Mouse (Mus musculus): Measurements from ENCODE around the gene Fbxo41. TPM values are rescaled to one million over a fixed set of nuclear protein-coding genes. Genes with fewer than 3 reads are reported as not detected.
"Not testable (repeated sequence)": the region's sequence is repeated elsewhere in the genome, so short reads cannot be mapped to it uniquely, and the experiment has no call there.

The Fbxo41 gene
- polyA plus RNA-seq, 1 experiment: 0.20 TPM

DNA sequence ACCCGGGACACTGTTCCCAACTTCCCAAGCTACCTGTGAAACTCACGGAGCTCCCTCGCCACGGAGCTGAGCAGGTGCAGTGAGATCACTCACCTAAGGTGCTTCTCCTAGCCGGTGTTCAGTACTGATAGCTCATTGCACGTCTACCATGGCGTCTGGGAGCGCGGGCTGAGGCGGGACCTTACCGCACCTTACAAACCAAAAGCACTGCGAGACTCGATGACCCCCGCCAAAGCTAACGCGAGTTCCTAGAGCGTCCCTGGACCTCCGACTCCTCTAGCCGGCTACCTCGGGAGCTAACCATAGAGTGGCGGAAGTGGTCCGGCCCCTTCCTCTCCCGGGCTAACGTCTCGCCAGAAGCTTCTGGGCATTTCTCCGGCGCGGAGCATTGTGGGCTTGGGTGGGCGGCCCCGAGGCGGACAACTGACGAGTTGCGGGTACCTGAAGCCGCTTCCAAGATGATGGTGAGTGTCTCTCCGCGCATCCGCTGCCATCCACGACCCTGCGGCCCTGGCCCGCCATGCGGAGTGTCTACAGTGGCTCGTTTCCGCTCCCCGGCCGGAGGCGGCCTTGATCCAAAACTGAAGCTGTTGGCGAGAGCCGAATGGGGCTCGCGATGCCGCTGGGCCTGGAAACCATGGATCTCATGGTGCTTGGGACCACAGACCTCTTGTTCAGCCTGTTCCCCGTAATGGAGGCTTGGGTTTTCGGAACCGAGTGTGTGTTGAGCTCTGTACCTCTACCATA is 51.0 kb downstream of the Fbxo41 start, which contains the start of gene Pradc1:
Gene Pradc1, minus strand, starts transcription at position 307 of the 747 bp plus-strand sequence.
- DNase-seq (ENCODE audit: low read depth, low spot score): peak; percentile 85
- under 1% methylated on average over 54 of the region's 54 CpGs for WGBS

DNA sequence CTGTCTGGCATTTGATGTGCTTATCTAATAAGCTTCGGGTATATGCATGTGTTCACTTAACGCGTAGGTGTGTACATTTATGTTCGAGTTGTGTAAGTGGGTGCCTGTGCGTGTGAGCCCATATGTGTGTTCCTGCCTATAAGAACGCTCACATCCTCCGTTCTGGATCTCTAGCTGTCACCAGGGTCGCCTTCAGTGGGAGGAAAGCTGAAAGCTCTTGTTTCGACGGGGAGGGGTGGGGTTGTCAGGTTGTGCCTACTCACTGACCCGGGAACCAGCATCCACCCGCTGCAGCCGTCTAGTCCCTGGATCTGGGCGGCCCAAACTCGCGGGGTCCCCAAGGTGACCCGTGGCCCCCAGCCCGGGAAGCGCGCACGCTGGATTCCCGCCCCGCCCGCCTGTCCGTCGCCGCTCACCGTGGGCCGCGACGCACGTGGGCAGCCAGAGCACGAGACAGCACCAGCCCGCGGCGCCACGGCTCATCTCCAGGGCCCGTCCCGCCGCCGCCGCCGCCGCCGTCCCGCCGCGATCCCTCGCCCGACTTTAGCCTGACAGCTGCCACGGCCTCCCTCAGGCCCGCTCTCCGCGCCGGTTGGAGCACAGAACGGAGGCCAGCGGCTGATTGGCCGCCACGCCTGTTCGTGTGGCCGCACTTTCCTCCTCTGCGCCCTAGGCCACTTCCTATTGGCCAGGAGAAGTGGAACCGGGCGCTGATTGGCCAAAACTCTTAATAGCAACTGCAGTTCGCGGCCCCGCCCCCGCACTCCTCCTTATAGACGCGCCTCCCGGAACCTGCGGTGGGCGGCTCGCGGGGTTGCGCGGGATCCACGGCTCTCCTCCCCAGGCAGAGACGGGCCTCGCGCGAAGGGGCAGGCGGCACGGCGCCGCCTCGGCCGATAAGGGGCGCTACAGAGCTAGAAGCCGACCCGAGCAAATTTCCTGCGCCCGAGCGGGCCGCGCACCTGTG is 51.8 kb downstream of the Fbxo41 start, which contains the start of gene Cct7:
Gene Cct7, plus strand, starts transcription at position 818 of the 967 bp plus-strand sequence.
- 1% methylated on average over 96 of the region's 96 CpGs for WGBS
- peak; percentile 98 for DNase-seq (ENCODE audit: low read depth, low spot score)

DNA sequence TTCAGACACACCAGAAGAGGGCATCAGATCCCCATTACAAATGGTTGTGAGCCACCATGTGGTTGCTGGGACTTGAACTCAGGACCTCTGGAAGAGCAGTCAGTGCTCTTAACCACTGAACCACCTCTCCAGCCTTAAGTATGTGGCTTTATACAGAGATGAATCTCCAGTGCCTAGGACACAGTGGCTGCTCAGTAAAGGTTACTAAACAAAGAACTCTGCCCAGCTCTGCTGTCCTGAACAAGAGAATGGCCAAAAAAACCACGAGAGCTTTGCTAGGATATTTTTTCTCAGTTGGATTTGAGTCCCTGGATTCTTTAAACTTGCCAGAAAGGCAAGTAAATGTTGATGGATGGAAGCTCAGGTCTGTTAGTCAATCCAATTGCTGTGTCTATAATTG is 52.7 kb downstream of the Fbxo41 start:
- WGBS: 58% methylated on average over 1 of the region's 1 CpGs
- DNase-seq (ENCODE audit: low read depth, low spot score): not testable (repeated sequence)

DNA sequence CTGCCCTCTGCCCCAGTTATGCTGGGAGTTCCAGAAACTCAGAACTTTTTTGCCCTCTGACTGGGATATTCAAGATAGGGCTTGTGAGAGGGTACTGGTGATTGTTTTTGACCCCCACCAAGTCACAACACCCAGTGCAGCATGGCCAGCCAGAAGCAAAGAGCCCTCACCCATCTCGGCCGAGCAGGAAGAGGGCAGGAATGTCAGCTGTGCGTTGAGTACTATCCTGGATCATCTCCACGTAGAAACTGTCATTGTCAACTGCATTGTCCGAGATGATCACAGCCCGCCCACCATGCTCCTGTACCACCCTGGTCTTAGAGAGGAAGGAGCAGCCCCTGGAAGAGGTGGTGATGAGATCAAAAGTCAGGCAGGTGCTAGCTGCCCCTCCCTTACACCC is 55.4 kb downstream of the Fbxo41 start:
- DNase-seq (ENCODE audit: low read depth, low spot score): no peak
- 82% methylated on average over 6 of the region's 6 CpGs for WGBS

DNA sequence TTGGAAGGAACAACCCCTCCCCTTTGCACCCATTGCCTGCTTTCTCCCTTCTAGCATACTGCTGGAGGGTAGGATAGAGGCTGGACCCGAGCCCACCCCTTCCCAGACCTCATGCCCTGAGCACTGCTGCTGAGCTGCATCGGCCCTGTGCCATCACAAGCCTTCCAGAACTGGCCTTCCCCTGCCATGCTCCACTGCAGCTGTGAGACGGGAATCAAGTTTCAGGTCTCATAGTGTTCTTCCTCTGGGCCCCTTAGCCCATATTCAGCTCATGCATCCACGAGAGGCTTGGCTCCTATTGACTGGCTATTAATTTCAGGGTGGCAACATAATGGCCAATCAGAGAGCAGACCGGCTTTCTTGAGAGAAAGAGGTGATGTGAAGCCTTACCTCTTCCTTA is 57.5 kb downstream of the Fbxo41 start:
- DNase-seq (ENCODE audit: low read depth, low spot score): no peak
- WGBS: 88% methylated on average over 5 of the region's 5 CpGs

DNA sequence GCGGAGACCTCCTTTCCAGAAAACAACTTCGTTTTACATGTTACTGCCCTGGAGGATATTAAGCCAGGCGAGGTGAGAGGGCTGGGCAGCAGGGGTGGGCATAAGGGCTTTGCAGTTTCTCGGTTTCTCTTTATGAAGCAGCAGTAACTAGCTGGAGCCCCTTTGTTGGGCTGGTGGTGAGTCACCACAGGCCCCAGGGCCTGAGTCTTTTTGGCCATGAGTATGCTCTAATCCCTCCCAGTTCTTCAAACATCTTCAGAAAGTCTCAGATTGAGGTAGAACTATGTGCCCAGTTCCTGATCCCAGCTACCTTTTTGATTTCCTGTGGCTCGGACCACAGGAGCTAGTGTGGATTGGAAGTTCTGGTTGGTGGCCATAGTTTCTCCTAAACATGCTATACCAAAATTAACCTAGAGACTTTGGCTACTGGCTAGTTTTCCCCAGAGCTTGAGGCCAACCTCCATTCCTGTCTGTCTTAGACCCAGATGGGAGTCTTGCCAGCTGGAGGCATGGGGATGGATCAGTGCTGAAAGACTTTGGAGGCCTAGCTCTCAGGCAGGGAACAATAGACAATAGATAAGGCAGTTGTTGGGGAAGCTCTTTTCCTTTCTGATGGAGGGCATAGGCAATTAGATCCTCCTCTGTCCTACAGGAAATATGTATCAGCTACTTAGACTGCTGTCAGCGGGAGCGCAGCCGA is 58.4 kb downstream of the Fbxo41 start:
- DNase-seq (ENCODE audit: low read depth, low spot score): no peak
- 90% methylated on average over 8 of the region's 8 CpGs for WGBS

DNA sequence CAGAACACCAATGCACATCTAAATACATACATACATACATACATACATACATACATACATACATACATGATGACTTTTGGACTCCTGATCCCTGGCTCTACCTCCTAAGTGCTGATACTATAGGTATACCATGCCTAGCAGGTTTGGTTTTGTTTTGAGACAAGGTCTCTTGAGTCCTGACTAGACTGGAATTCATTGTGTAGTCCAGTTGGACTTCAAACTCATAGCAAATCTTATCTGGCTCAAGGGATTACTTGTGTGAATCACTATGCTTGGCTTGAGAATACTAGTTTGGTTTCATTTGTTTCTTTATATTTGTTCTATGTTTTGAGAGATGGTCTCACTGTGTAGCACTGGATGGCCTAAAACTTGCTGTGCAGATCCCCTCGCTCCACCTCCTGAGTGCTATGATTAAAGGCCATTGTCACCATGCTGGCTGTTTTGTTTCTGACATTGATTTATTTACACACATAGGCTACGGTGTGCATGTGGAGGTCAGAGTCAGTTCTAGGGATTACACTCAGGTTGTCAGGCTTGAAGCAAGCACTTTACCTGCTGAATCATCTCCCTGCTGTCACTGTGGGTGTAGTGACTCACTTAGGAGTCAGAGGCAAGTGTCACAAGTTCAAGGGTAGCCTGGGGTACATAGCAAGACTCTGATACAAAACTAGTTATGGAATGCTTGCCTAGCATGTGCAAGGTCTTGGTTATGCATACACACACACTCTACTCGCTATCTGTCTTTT is 59.1 kb downstream of the Fbxo41 start:
- DNase-seq (ENCODE audit: low read depth, low spot score): no peak
- WGBS: 80% methylated on average over 3 of the region's 3 CpGs

DNA sequence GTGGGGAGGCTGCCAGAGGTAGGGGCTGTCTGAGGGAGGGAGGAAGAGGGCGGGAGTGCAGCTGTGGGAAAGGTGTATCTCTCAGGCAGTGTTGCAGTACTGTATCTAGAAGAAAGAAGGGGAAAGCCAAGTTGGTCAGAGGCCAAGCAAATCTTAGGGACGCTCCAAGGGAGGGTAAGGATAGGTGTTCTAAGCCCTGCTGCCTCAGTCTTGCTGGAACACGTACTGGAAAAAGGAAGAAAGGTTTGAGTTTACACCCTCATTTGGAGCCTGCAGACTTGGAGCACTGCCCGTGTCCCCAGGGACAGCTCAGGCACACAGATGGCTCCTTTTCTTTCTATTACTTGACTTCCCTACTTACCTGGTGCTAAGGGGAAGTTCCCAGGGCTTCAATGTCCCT is 61.7 kb downstream of the Fbxo41 start:
- no peak for DNase-seq (ENCODE audit: low read depth, low spot score)
- WGBS: 79% methylated on average over 4 of the region's 4 CpGs

DNA sequence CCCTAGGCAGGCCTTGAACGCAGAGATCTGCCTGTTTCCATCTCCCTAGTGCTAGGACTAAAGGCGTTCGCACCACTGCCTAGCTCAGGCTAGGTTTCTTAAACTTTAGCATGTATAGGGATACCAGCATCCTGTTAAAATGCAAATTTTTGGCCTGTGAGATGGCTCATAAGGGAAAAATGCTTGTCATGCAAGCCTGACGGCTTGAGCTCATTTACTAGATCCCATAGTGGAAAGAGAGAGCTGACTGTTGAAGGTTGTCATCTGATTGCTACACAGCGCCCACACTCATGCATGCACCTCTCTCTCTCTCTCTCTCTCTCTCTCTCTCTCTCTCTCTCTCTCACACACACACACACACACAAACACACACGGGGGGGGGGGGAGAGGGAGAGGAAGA is 66.2 kb downstream of the Fbxo41 start:
- 85% methylated on average over 5 of the region's 6 CpGs for WGBS
- DNase-seq (ENCODE audit: low read depth, low spot score): no peak

DNA sequence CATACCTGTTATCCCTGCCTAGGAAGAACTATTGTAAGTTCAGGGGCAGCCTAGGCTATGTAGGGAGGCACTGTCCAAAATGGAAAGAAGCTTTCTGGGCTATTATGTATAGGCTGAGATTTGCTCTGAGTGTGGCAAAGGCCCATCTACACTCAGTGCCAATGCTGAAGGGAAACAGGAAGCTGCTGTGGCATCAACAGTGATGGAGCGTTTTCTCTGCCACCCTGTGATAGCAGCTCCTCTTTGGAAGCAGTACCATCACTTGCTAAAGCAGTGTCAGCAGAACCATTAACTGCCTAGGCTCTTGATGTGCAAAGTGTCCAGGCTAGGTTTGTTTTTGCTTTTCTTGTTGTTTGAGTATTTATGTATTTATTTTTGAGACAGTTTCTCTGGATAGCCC is 66.6 kb downstream of the Fbxo41 start:
- WGBS: 70% methylated on average over 1 of the region's 1 CpGs
- no peak for DNase-seq (ENCODE audit: low read depth, low spot score)

DNA sequence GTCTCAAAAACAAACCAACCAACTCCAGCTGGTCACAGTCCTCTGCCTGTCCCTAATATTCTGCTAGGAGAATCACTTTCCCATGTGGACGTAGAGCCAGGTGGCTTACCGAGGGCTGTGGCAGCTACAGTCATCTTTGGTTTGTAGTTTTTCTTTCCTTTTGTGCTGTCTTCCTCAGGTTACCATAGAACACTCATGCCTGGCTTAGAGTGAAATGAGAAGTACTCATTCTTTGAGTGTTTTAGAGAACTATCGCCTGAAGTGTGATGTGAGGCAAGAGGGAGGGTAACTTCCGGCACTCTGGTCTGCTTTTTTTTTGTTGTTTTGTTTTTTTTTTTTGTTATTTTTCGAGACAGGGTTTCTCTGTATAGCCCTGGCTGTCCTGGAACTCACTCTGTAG is 68.9 kb downstream of the Fbxo41 start:
- WGBS: 73% methylated on average over 5 of the region's 5 CpGs
- DNase-seq (ENCODE audit: low read depth, low spot score): no peak

DNA sequence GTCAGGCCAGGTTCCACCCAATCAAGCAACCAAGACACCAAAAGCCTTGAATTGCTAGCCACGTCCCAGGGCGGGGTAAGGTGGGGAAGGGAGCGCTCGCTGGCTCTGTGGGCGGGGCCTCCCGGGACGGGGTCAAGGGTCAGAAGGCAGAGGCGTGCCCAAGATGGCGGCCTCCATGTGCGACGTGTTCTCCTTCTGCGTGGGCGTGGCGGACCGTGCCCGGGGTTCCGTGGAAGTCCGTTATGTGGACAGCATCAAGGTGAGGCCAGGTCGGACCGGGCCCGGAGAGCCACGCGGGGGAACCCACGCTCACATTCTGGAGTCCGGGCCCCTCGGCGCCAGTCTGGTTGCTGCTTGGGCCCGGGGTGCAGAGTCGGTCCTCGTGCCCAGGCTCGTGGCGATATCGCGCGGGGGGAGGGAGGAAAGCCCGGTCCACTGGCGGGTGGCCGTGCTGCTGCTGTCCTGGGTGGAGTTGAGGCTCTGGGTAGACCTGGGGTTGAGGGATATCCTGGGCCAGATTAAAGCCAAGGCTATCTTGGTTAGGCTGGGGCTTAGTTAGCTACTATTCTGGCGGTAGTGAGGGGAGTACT is 70.9 kb downstream of the Fbxo41 start, which contains the start of gene Smyd5:
Gene Smyd5, plus strand, starts transcription at position 148 of the 590 bp plus-strand sequence.
- 1% methylated on average over 39 of the region's 39 CpGs for WGBS
- peak; percentile 66 for DNase-seq (ENCODE audit: low read depth, low spot score)

DNA sequence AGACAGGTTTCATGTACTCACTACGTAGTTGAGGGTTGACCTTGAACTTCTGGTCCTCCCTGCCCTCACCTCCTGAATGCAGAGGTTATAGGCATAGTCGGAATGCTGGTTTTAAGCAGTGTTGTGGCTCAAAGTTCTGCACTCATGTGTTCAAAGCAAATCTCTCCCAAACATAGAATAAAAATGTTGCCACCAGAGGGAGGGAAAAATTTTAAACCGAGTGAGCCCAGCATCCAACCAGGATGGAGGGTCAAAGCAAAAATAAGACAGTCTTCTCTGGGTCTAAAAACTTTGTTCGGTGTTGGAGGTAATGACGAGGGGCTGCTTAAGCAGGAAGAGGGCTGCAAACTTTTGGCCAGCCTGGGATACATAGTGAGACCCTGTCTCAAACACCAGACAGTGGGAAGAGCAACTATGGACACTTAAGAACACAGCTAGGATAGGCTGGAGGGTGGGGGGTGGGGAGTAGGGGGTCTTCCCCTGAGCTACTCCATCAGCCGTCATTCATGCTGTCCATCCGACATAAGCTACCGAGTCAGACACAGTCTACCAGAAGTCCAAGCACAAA is 71.4 kb downstream of the Fbxo41 start:
- no peak for DNase-seq (ENCODE audit: low read depth, low spot score)
- 45% methylated on average over 8 of the region's 8 CpGs for WGBS

DNA sequence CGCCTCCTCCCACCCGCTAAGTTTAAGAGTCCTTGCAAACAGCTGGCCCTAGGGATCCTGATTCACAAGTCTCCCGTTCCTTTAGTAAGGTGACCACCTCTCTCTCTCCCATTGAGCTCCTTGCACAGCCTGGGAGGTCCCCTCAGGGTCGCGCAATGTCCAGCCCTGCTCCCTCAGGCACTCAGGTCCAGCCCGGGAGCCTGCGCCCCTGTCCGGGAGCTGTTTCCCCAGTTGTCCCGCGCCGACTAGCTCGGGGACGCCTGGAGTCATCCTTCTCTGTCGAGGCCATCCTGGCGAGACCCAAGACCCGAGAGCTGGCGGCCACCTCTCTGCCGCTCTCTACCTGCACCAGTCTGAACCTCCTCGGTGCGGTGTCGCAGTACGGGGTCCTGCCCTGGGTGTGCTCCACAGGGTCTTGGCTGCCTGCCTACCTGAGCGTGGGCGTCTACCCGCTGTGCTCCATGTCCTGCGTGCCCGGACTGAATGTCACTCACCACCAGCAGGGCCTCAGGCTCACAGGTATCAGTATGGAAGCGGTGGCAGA is 78.9 kb downstream of the Fbxo41 start, which contains the start of gene Noto:
Gene Noto, plus strand, starts transcription at position 51 of the 544 bp plus-strand sequence.
- 34% methylated on average over 28 of the region's 28 CpGs for WGBS
- DNase-seq (ENCODE audit: low read depth, low spot score): no peak
